Mouse (Mus musculus): Measurements from ENCODE around the gene Prmt1.
A peak's percentile ranks its signal among the peaks of the same experiment; 100 is the strongest.

The Prmt1 gene

DNA sequence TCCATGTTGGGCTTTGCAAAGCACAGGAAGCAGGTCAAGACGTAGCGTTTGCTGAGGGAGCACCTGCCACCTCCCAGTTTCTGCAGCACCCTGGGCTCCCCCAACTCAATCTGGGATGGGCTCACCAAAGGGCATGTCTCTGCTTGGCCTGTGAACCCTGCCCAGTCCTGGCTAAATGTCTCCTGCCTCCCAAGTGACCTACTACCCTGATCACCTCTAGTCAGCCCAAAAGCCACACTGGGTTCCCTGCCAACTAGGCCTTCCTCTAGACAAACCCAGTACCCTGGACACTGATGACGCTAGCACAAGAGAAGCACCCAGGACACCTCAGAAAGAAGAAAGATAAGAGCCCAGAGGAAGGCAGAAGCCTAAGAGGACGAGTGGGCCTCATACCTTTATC lies 26.5 kb upstream of the Prmt1 start:
- DNase-seq (ENCODE audit: low spot score): no peak

- no peak for DNase-seq (ENCODE audit: low spot score)
These were observed 25.6 kb upstream of the Prmt1 start for GRCm38 (mm10) chr7:45012011-45012410.

GRCm38 (mm10) chr7:45008411-45008810 lies 22.0 kb upstream of the Prmt1 start:
- no peak for DNase-seq (ENCODE audit: low spot score)

- no peak for DNase-seq (ENCODE audit: low spot score)
These were observed 21.5 kb upstream of the Prmt1 start for GRCm38 (mm10) chr7:45007846-45008245.

GRCm38 (mm10) chr7:45007141-45007540 lies 20.8 kb upstream of the Prmt1 start:
- DNase-seq (ENCODE audit: low spot score): no peak

- DNase-seq (ENCODE audit: low spot score): no peak
These were observed 20.1 kb upstream of the Prmt1 start for GRCm38 (mm10) chr7:45006503-45006902.

GRCm38 (mm10) chr7:45005321-45005992 lies 19.1 kb upstream of the Prmt1 start:
- DNase-seq (ENCODE audit: low spot score): no peak

GRCm38 (mm10) chr7:45004546-45004945 lies 18.2 kb upstream of the Prmt1 start:
- no peak for DNase-seq (ENCODE audit: low spot score)

DNA sequence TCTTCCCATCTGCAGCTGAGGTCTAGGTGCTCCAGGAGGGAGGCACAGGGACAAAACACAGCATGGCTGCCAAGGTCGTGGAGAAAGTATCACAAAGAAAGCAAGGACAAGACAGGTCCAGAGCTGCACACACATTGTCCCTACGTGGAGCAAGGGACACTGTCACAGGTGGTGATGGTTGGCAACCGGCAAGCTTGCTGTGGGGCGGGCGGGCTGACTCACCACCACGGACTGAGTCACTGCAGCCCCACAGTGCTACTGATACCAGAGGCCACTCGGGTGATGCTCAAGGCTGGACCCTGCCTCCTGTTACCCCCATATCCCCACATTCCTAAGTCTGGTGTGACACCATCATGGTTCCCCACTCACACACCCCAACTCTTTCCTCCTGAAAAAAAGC lies 16.1 kb upstream of the Prmt1 start:
- no peak for DNase-seq (ENCODE audit: low spot score)

DNA sequence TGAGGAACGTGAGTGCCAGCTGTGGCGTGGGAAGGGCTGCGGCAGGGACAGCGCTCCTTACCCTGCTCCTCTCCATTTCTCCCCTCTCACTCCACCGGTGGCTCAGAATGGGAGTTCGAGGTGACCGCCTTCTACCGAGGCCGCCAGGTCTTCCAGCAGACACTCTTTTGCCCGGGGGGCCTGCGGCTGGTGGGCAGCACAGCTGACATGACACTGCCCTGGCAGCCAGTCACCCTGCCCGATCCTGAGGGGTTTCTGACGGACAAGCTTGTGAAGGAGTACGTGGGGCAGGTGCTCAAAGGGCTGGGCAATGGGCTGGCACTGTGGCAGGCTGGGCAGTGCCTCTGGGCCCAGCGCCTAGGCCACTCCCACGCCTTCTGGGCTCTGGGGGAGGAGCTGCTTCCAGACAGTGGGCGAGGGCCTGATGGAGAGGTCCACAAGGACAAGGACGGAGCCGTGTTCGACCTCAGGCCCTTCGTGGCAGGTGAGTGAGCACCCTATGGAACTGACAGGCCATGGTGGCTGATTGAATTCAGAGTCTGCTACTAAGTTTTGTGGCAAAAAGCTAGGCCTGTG lies 14.3 kb upstream of the Prmt1 start:
- DNase-seq (ENCODE audit: low spot score): no peak

GRCm38 (mm10) chr7:44999753-45000152 lies 13.4 kb upstream of the Prmt1 start:
- DNase-seq (ENCODE audit: low spot score): no peak

DNA sequence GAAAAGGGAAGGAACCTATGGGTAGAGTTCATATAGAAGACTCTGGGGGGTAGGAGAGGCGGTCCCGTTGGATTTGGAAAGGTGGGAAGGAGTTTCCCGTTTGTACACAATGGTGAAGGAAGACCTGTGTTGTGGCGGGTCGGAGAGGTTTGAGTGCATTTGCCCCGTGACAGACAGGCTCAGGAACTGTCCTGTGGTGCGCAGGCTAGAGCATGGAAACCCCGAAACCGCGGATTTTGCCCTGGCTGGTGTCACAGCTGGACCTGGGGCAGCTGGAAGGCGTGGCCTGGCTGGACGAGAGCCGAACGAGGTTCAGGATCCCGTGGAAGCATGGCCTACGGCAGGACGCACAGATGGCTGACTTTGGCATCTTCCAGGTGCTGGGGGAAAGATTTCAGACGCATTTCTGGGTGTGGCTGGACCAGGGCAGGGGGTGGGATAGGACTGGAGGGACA lies 12.2 kb upstream of the Prmt1 start, which contains the start of gene Bcl2l12:
TSS of gene Bcl2l12 (minus strand) at position 212 of the 455 bp plus-strand sequence.
- peak; percentile 42 for DNase-seq (ENCODE audit: low spot score)

GRCm38 (mm10) chr7:44997940-44998428 lies 11.6 kb upstream of the Prmt1 start:
- no peak for DNase-seq (ENCODE audit: low spot score)

- peak; percentile 94 for DNase-seq (ENCODE audit: low spot score)
These were observed 11.0 kb upstream of the Prmt1 start, which contains the start of gene Irf3 for GRCm38 (mm10) chr7:44997231-44997939. Irf3 (plus strand) TSS chr7:44997648.

- no peak for DNase-seq (ENCODE audit: low spot score)
These were observed 10.3 kb upstream of the Prmt1 start for GRCm38 (mm10) chr7:44996672-44997071.

DNA sequence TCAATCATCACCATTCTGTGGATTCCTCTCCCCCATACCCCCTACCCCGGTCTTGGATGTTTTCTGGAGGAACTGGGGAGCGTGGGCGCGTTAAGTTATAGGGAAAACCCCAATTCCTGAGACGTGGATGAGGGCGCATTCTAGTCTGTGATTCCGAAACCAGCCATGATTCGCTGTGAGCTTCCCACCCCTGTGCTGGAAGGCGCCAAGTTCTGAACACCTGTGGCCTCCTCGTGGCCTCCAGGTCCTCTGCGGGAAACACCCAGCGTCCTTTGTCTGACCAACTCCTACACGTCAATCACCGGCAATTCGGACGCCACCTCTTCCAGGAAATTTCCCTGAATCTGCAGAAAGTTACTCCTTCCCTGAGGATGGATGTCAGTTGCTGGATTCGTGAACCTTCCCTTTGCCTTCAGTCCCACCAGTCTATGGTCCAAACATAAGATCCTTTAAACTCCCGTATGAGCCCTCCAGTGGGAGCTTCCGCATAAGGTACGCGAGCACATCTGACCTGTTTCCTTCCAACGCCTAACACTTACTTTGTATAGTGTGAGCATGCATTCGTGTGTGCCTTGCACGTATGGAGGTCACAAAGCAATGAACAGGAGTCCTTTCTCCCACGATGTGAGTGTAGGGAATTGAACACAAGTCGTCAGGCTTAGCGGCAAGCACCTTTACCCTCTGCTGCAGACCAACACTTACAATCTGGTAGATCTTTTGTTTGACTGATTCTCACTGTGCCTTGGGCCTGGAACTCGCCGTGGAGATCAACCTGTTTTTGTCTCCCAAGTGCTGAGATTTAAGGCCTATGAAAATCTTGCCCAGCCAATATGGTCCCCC lies 731 bp upstream of the Prmt1 start:
- DNase-seq (ENCODE audit: low spot score): no peak

DNA sequence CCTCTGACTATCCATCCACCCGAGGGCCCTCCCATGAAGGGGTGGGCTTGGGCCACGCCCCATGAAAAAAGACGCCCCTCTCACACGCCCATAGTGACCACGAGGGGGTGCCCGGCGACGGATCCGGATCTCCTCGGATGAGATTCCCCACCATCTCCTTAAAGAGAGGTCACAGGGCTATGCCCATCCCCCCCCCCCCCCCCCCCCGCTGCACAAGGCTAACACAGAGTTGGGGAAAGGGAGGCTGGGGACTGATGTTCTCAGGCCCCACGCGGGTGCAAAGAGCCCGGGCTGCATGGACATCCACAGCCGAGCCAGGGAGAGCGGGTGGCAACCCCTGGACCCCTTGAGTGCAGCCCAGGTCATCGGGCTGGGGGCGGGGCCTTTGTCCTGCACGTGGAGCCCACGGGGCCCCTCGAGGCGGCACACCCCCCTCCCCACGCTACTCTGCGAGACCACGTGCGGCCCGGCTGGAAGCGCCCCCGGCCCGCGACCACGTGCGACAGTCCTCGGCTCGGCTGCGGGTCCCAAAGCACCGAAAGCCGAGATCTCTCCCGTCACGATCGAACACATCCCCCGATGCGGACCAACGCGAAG lies 675 bp downstream of the Prmt1 start:
- DNase-seq (ENCODE audit: low spot score): peak; percentile 69

GRCm38 (mm10) chr7:44984833-44985164 lies 1.6 kb downstream of the Prmt1 start:
- DNase-seq (ENCODE audit: low spot score): no peak

DNA sequence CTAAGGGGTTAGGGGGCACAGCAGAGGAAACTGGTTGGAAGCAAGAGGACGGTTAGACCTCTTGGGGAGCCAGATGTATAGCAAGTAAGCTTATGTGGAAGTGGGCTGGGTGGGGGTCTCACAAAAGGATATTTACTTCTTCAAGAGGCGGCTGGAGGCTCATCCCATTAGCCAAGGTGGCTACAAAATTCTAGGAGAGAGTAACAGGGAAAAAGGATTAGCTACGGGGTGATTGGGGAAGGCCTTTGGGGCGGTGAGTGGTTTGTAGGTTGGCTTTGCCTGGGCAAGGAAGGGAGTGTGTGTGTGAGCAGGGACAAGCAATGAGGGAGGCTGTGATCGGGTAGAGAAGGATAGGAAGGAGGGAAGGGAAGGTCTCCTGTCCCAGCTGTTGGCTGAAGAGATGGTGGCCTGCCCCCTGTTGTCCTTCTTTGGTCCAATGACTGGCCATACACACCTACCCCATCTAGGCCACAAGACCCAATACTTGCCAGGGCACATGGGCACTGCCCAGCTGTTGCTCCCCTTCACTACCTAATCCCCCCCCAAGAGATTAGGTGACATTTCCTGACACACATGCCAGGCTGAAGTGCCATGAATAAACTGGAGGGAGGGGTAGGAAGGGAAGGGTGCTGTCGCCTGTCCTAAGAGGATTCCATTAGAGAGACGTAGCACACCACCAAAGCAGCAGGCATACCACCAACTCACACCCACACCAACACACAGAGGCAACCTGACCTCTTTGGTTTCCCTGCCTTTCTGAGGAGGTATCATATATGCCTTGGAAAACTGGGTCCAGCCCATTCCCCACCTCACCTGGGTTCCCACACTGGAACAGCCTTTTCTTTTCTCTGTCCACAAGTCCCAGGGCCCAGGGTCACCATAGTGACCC lies 2.2 kb downstream of the Prmt1 start:
- no peak for DNase-seq (ENCODE audit: low spot score)

- peak; percentile 88 for DNase-seq (ENCODE audit: low spot score)
These were observed 3.3 kb downstream of the Prmt1 start for GRCm38 (mm10) chr7:44983085-44983484.

- DNase-seq (ENCODE audit: low spot score): no peak
These were observed 4.8 kb downstream of the Prmt1 start for GRCm38 (mm10) chr7:44981539-44981938.
